17 mouse cellular contexts compared by ENCODE assay signal in the genomic region with DNA sequence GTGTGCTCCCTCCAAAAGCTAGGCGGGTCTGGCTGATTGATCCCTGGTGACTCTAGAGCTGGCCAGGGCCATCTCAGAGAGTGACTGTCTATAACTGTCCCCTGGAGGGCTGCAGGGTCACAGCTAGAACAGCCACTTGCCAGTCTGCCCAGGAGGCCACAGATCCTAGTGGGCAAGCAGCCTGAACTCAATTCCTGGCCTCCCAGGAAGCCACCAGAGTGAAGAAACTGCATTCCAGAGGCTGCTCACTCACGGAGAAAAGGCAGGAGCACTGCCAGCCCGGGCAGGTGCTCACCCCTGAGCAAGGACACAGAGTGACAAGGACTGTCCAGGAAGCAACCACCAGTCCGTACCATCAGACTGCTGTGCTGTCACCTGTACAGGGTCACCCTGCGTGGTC. TPM values are rescaled to one million over a fixed set of nuclear protein-coding genes. Genes with fewer than 3 reads are reported as not detected.
DNase-seq lines count a peak whose midpoint lies in the region; ATAC-seq and TF ChIP-seq lines count a peak whose summit lies in the region.
"Had no signal": no experiment of that assay in that cellular context is flagged by ENCODE, and none has a peak within 500 bp of the region (broad histone marks: within the 10 kb centered on the region; RNA-seq: fewer than 3 reads in every experiment).

No protein-coding gene starts in this region.

- H3K9me3 ChIP-seq in kidney, embryonic 16.5 days (ENCODE audit: low read length) = no peaks in the 10 kb centered on the region
- H3K9me3 ChIP-seq: embryonic facial prominence, embryonic 15.5 days; forebrain, embryonic 15.5 days; intestine, embryonic 15.5 days; liver, embryonic 15.5 days had no signal

- H3K4me3 ChIP-seq in kidney, adult 2 months (ENCODE audit: insufficient read depth, low read depth, low read length) = no peak overlapping the region
- H3K4me3 ChIP-seq in kidney, embryonic 16.5 days (ENCODE audit: low read length) = no peak overlapping the region
- H3K4me3 ChIP-seq: embryonic facial prominence, embryonic 15.5 days; forebrain, embryonic 15.5 days; intestine, embryonic 15.5 days; liver, embryonic 15.5 days; myocyte had no signal

- no peak overlapping the region for H3K9ac ChIP-seq in kidney, embryonic 16.5 days (replicated peaks; ENCODE audit: low read length)
- H3K9ac ChIP-seq: embryonic facial prominence, embryonic 15.5 days; forebrain, embryonic 15.5 days; intestine, embryonic 15.5 days; liver, embryonic 15.5 days had no signal

- 37% methylated on average over 5 of the region's 5 CpGs for WGBS in kidney, adult 2 months
- 78% methylated on average over 5 of the region's 5 CpGs for WGBS in kidney, embryonic 16.5 days

- peaks cover 23% of the 10 kb centered on the region for H3K4me1 ChIP-seq in kidney, adult 2 months (ENCODE audit: control insufficient read depth, insufficient read depth, low read length)
- H3K4me1 ChIP-seq in kidney, embryonic 16.5 days (ENCODE audit: insufficient read depth, low read length) = 0 out of 2 replicates have a peak, but pooled peaks cover 6% of the 10 kb centered on the region
- H3K4me1 ChIP-seq: embryonic facial prominence, embryonic 15.5 days; intestine, embryonic 15.5 days; liver, embryonic 15.5 days had no signal

- H3K27ac ChIP-seq in kidney, adult 2 months (ENCODE audit: insufficient read depth, low read depth, low read length) = peak overlapping the region; percentile 84
- no peak overlapping the region for H3K27ac ChIP-seq in kidney, embryonic 16.5 days (ENCODE audit: low read length)
- H3K27ac ChIP-seq: embryonic facial prominence, embryonic 15.5 days; forebrain, embryonic 15.5 days; intestine, embryonic 15.5 days; liver, embryonic 15.5 days had no signal

- TF ChIP-seq POLR2A in kidney, adult 2 months (IDR thresholded peaks at IDR 0.05; ENCODE audit: low read depth, low read length) = no peak

- H3K4me2 ChIP-seq in kidney, embryonic 16.5 days (replicated peaks; ENCODE audit: low read depth, low read length) = no peak overlapping the region
- H3K4me2 ChIP-seq: embryonic facial prominence, embryonic 15.5 days; forebrain, embryonic 15.5 days; intestine, embryonic 15.5 days; liver, embryonic 15.5 days; midbrain, embryonic 11.5 days had no signal

- H3K27me3 ChIP-seq in kidney, adult 2 months (replicated peaks; ENCODE audit: control insufficient read depth, insufficient read depth, low read length) = no peaks in the 10 kb centered on the region
- no peaks in the 10 kb centered on the region for H3K27me3 ChIP-seq in kidney, embryonic 16.5 days (ENCODE audit: insufficient read depth, low read length)
- H3K27me3 ChIP-seq: embryonic facial prominence, embryonic 15.5 days; forebrain, embryonic 15.5 days; intestine, embryonic 15.5 days had no signal

- no peak for TF ChIP-seq CTCF in kidney, adult 2 months (conservative IDR thresholded peaks at IDR 0.05; ENCODE audit: insufficient read depth, insufficient read length, low read depth, low read length)

- DNase-seq in adrenal gland, postnatal 14 days = peak; percentile 73
- no peak for DNase-seq in adrenal gland, postnatal 4 days (ENCODE audit: low spot score in 2 of 2)
- DNase-seq in kidney, adult 2 months = peak; percentile 93
- DNase-seq in kidney, adult 8-10 months = peak; percentile 85 to 89
- peak; percentile 25 for DNase-seq in skeletal muscle tissue, adult 2 months (ENCODE audit: low read depth, low spot score)
- DNase-seq in liver (no peak), adipocyte (ENCODE audit: low spot score) (no peak)
- DNase-seq: cerebellum, adult 2 months; left cerebral cortex, postnatal 4 days; retina, postnatal 1 day had no signal

- H3K36me3 ChIP-seq in kidney, adult 2 months (ENCODE audit: control insufficient read depth, insufficient read depth, low read length) = no peaks in the 10 kb centered on the region
- no peaks in the 10 kb centered on the region for H3K36me3 ChIP-seq in kidney, embryonic 16.5 days (ENCODE audit: insufficient read depth, low read length)
- H3K36me3 ChIP-seq: embryonic facial prominence, embryonic 15.5 days; forebrain, embryonic 15.5 days; intestine, embryonic 15.5 days; liver, embryonic 15.5 days had no signal

- ATAC-seq in kidney, embryonic 16.5 days (ENCODE audit: low FRiP score, low TSS enrichment) = no peak; the same call in 1 of the 2 replicates
- ATAC-seq: forebrain, embryonic 15.5 days; intestine, embryonic 15.5 days had no signal

RNA-seq across cellular contexts. Expression of a gene that starts 34.9 kb away (rescaled TPM):
- total RNA-seq in adrenal gland, postnatal 14 days (2021) = 94.1 and 104 TPM in 2 replicates
- total RNA-seq in adrenal gland, postnatal 4 days (2021) = 100 to 1,000 TPM; 116 to 117 TPM
- polyA plus RNA-seq in kidney, adult 2 months (2012; rRNA removed) = 92.3 and 100 TPM in 2 replicates
- polyA plus RNA-seq in kidney, embryonic 16.5 days (2015; fragmentation: Nextera tagmentation; extraction: Ambion mirVana) = 32.5 and 37.7 TPM in 2 replicates

Comparison
In these comparisons a context has a peak if more than half of its experiments do, and no peak if none do; other contexts are left out.
1. DNase-seq: peak in adrenal gland, postnatal 14 days (single experiment), kidney, adult 2 months (single experiment), kidney, adult 8-10 months (2 of 2) and skeletal muscle tissue, adult 2 months (single experiment); none in adrenal gland, postnatal 4 days (0 of 2), liver (single experiment) and adipocyte (single experiment).